Mouse (Mus musculus): ENCODE data around the gene Cda.

The Cda gene

DNA sequence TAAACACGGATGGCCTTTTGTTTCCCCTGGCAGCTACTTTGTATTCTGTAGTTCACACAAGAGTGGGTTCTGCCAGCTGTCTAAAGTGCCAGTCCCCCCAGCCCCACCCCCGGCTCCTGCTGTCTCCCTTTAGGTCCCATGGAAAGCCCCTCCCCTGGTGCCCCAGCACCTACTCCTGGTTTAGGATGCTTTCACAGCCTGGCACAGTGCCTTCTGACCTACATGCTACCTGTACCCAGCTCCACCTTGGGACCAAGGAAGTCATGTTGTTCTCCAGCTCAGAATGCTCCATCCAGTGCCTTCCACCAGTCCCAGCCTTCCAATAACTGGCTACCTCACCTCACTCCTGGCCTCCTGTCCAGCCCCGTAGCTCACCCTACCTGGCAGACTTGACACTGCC lies 60.8 kb downstream of the Cda start:
- DNase-seq (ENCODE audit: low spot score): no peak

GRCm38 (mm10) chr4:138304340-138305104 lies 63.3 kb downstream of the Cda start, which contains the start of gene Ddost:
Ddost (plus strand) TSS chr4:138304730.
- DNase-seq (ENCODE audit: low spot score): peak; percentile 94

DNA sequence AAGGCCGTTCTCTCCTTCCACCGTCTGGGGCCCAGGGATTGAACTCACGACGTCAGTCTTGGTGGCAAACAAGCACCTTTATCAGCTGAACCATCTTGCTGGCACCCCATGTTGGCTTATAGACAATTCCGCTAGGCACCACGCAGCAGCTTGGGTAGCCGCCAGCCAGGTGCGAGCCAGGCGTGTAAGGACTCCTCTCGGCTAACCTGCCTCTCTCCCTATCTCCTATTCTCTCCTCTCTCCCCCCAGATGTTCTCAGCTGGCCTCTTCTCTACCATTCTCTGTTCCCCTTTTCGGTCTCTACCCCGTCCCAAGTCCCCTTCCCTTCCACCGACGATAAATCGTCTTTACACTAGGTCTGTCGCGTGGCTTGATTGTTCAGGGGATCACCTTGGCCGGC lies 64.0 kb downstream of the Cda start:
- no peak for DNase-seq (ENCODE audit: low spot score)

DNA sequence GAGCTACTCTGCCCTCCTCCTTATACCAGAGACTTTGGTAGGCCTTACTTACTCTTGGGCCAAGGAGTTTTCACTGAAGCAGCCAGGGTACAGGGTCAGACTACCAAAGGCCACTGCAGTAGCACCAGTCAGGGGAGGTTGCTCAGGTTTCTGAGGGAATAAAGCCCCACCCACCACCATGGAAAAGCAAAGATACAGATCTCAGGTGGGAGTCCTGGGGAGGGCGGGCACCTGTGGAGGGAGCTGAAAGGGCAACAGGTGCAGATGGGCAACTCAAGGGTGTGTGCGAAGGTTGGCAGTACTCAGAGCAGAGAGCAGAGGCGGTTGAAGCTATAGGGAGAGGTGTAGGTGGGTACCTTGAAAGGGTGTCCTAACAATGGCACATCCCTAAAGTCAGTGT lies 64.8 kb downstream of the Cda start:
- DNase-seq (ENCODE audit: low spot score): no peak

GRCm38 (mm10) chr4:138301271-138301780 lies 66.5 kb downstream of the Cda start:
- no peak for DNase-seq (ENCODE audit: low spot score)

- DNase-seq (ENCODE audit: low spot score): no peak
These were observed 73.7 kb downstream of the Cda start for GRCm38 (mm10) chr4:138293949-138294550.

GRCm38 (mm10) chr4:138293261-138293948 lies 74.4 kb downstream of the Cda start:
- no peak for DNase-seq (ENCODE audit: low spot score)

- DNase-seq (ENCODE audit: low spot score): no peak
These were observed 75.8 kb downstream of the Cda start for GRCm38 (mm10) chr4:138292028-138292427.

- no peak for DNase-seq (ENCODE audit: low spot score)
These were observed 79.1 kb downstream of the Cda start for GRCm38 (mm10) chr4:138288691-138289090.
